Mouse (Mus musculus) midbrain, embryonic 16.5 days (tissue): ENCODE results near the gene Tmem132c. TPM values are rescaled to one million over a fixed set of nuclear protein-coding genes. Genes with fewer than 3 reads are reported as not detected.

Experiments
- ATAC-seq: fragments of 200-750 bp; cut with Nextera tagmentation; 2 replicates; pipeline ENCODE4 v1.8.0; 2017; ENCODE audit warnings: moderate TSS enrichment
- H3K27ac ChIP-seq: fragments of 300-500 bp; sonication (generic); 2 replicates; pipeline ENCODE4 v1.5.1; 2014; ENCODE audit warnings: mild to moderate bottlenecking, low read length, mixed read lengths
- H3K27me3 ChIP-seq: fragments of 300-500 bp; sonication (generic); 2 replicates; pipeline ENCODE4 v1.6.1; 2014; ENCODE audit warnings: low read depth, low read length, mixed read lengths; ENCODE audit not compliant: control insufficient read depth, insufficient read depth
- H3K36me3 ChIP-seq: fragments of 300-500 bp; sonication (generic); 2 replicates; pipeline ENCODE4 v1.6.1; 2014; ENCODE audit warnings: mild to moderate bottlenecking, low read length, moderate library complexity, mixed read lengths; ENCODE audit not compliant: control insufficient read depth, insufficient read depth
- H3K4me1 ChIP-seq: fragments of 300-500 bp; sonication (generic); 2 replicates; pipeline ENCODE4 v1.6.1; 2014; ENCODE audit warnings: mild to moderate bottlenecking, low read length, mixed read lengths; ENCODE audit not compliant: control insufficient read depth, insufficient read depth
- H3K4me2 ChIP-seq: fragments of 300-500 bp; sonication (generic); 2 replicates; pipeline ENCODE4 v1.6.1; 2014; ENCODE audit warnings: mild to moderate bottlenecking, low read length, mixed read lengths
- H3K4me3 ChIP-seq: fragments of 300-500 bp; sonication (generic); 2 replicates; pipeline ENCODE4 v1.5.1; 2014; ENCODE audit warnings: low read depth, mild to moderate bottlenecking, low read length, moderate library complexity, mixed read lengths
- H3K9ac ChIP-seq: fragments of 300-500 bp; sonication (generic); 2 replicates; pipeline ENCODE4 v1.6.1; 2014; ENCODE audit warnings: low read depth, low read length, mixed read lengths
- H3K9me3 ChIP-seq: fragments of 300-500 bp; sonication (generic); replicated peaks from 2 replicates; pipeline ENCODE4 v1.6.1; 2014; ENCODE audit warnings: mild to moderate bottlenecking, low read length, mixed read lengths; ENCODE audit not compliant: control insufficient read depth, poor library complexity, severe bottlenecking
- WGBS: fragments of 180-500 bp; shearing (Covaris S2); extraction: QIAGEN DNeasy Blood & Tissue Kit; methylation state at CpG from one replicate; pipeline ENCODE4 v1.1.7; 2014; 5-methylcytosine and 5-hydroxymethylcytosine counted together
- polyA plus RNA-seq: library from polyadenylated mRNA; unstranded; fragments of >200 nt; fragmentation: Nextera tagmentation; extraction: Ambion mirVana; gene quantifications from 2 replicates; pipeline ENCODE4 v1.2.1, GENCODE M21; 2015

Tmem132c gene
- polyA plus RNA-seq, 1 experiment from 2014 or later, result 11.8 TPM

- no peaks in the 10 kb centered on the region for H3K36me3 ChIP-seq
- no peak overlapping the region for H3K9ac ChIP-seq
- no peak overlapping the region for H3K27ac ChIP-seq
- H3K4me3 ChIP-seq, result no peak overlapping the region
- H3K9me3 ChIP-seq, result no peaks in the 10 kb centered on the region
- no peak overlapping the region for H3K4me2 ChIP-seq
- WGBS, result 89% methylated on average over 10 of the region's 10 CpGs
- H3K4me1 ChIP-seq, result no peaks in the 10 kb centered on the region
- no peaks in the 10 kb centered on the region for H3K27me3 ChIP-seq
- no peak for ATAC-seq
Observed at GRCm38 (mm10) chr5:127527344-127527974, 285.9 kb downstream of the Tmem132c start.

GRCm38 (mm10) chr5:127537508-127537907 lies 295.9 kb downstream of the Tmem132c start:
- no peak overlapping the region for H3K27ac ChIP-seq
- 92% methylated on average over 2 of the region's 2 CpGs for WGBS
- H3K4me2 ChIP-seq, result no peak overlapping the region
- no peak overlapping the region for H3K9ac ChIP-seq
- H3K9me3 ChIP-seq, result no peaks in the 10 kb centered on the region
- H3K36me3 ChIP-seq, result no peaks in the 10 kb centered on the region
- no peaks in the 10 kb centered on the region for H3K4me1 ChIP-seq
- H3K27me3 ChIP-seq, result no peaks in the 10 kb centered on the region
- no peak overlapping the region for H3K4me3 ChIP-seq
- ATAC-seq, result no peak

- Histone ChIP-seq H3K36me3 (no peaks in the 10 kb centered on the region), H3K27me3 (no peaks in the 10 kb centered on the region), H3K9me3 (no peaks in the 10 kb centered on the region), H3K9ac (no peak overlapping the region), H3K4me2 (no peak overlapping the region), H3K27ac (no peak overlapping the region), H3K4me1 (no peaks in the 10 kb centered on the region; the same call in 1 of the 2 replicates), H3K4me3 (no peak overlapping the region)
- ATAC-seq, result no peak
- WGBS, result 84% methylated on average over 5 of the region's 5 CpGs
Observed at GRCm38 (mm10) chr5:127546585-127546991, 305.0 kb downstream of the Tmem132c start.

GRCm38 (mm10) chr5:127548136-127548535 lies 306.5 kb downstream of the Tmem132c start:
- Histone ChIP-seq H3K27me3 (no peaks in the 10 kb centered on the region), H3K4me1 (no peaks in the 10 kb centered on the region; the same call in 1 of the 2 replicates), H3K9me3 (no peaks in the 10 kb centered on the region), H3K4me3 (no peak overlapping the region), H3K9ac (no peak overlapping the region), H3K36me3 (no peaks in the 10 kb centered on the region), H3K4me2 (no peak overlapping the region), H3K27ac (no peak overlapping the region)
- no peak for ATAC-seq
- WGBS, result 75% methylated on average over 2 of the region's 2 CpGs

- Histone ChIP-seq H3K27ac (no peak overlapping the region), H3K36me3 (no peaks in the 10 kb centered on the region), H3K4me1 (no peaks in the 10 kb centered on the region), H3K9ac (no peak overlapping the region), H3K27me3 (no peaks in the 10 kb centered on the region), H3K4me3 (no peak overlapping the region), H3K4me2 (no peak overlapping the region), H3K9me3 (no peaks in the 10 kb centered on the region)
- 90% methylated on average over 3 of the region's 3 CpGs for WGBS
- ATAC-seq, result no peak
Observed at GRCm38 (mm10) chr5:127561086-127561485, 319.5 kb downstream of the Tmem132c start.

GRCm38 (mm10) chr5:127567165-127567741 lies 325.6 kb downstream of the Tmem132c start:
- H3K9me3 ChIP-seq, result no peaks in the 10 kb centered on the region
- H3K4me2 ChIP-seq, result no peak overlapping the region
- no peaks in the 10 kb centered on the region for H3K36me3 ChIP-seq
- WGBS, result 19% methylated on average over 6 of the region's 6 CpGs
- no peak overlapping the region for H3K4me3 ChIP-seq
- H3K27ac ChIP-seq, result no peak overlapping the region
- H3K9ac ChIP-seq, result no peak overlapping the region
- ATAC-seq, result no peak
- 0 out of 2 replicates have a peak, but pooled peaks cover 2% of the 10 kb centered on the region for H3K4me1 ChIP-seq
- no peaks in the 10 kb centered on the region for H3K27me3 ChIP-seq

GRCm38 (mm10) chr5:127577419-127577818 lies 335.8 kb downstream of the Tmem132c start:
- H3K27ac ChIP-seq, result no peak overlapping the region
- H3K9ac ChIP-seq, result no peak overlapping the region
- no peak for ATAC-seq
- WGBS, result 61% methylated on average over 8 of the region's 8 CpGs
- no peaks in the 10 kb centered on the region for H3K36me3 ChIP-seq
- H3K4me1 ChIP-seq, result no peaks in the 10 kb centered on the region
- no peaks in the 10 kb centered on the region for H3K27me3 ChIP-seq
- H3K4me2 ChIP-seq, result no peak overlapping the region
- no peak overlapping the region for H3K4me3 ChIP-seq
- no peaks in the 10 kb centered on the region for H3K9me3 ChIP-seq

GRCm38 (mm10) chr5:127583658-127584057 lies 342.1 kb downstream of the Tmem132c start:
- 88% methylated on average over 8 of the region's 8 CpGs for WGBS
- H3K9ac ChIP-seq, result no peak overlapping the region

GRCm38 (mm10) chr5:127587854-127588253 lies 346.2 kb downstream of the Tmem132c start:
- no peak for ATAC-seq
- H3K9me3 ChIP-seq, result no peaks in the 10 kb centered on the region
- peaks cover 3% of the 10 kb centered on the region; the same call in 1 of the 2 replicates for H3K36me3 ChIP-seq
- no peaks in the 10 kb centered on the region for H3K4me1 ChIP-seq
- no peak overlapping the region for H3K27ac ChIP-seq
- H3K4me3 ChIP-seq, result no peak overlapping the region
- H3K27me3 ChIP-seq, result no peaks in the 10 kb centered on the region
- no peak overlapping the region for H3K9ac ChIP-seq
- no peak overlapping the region for H3K4me2 ChIP-seq
- 76% methylated on average over 6 of the region's 6 CpGs for WGBS

More at GRCm38 (mm10) chr5:127583658-127584057, 342.1 kb downstream of the Tmem132c start:
- no peak overlapping the region for H3K4me3 ChIP-seq
- H3K27me3 ChIP-seq, result no peaks in the 10 kb centered on the region
- ATAC-seq, result no peak
- H3K4me1 ChIP-seq, result no peaks in the 10 kb centered on the region
- H3K4me2 ChIP-seq, result no peak overlapping the region
- no peaks in the 10 kb centered on the region for H3K36me3 ChIP-seq
- H3K27ac ChIP-seq, result no peak overlapping the region
- H3K9me3 ChIP-seq, result no peaks in the 10 kb centered on the region
